In the genomic region with DNA sequence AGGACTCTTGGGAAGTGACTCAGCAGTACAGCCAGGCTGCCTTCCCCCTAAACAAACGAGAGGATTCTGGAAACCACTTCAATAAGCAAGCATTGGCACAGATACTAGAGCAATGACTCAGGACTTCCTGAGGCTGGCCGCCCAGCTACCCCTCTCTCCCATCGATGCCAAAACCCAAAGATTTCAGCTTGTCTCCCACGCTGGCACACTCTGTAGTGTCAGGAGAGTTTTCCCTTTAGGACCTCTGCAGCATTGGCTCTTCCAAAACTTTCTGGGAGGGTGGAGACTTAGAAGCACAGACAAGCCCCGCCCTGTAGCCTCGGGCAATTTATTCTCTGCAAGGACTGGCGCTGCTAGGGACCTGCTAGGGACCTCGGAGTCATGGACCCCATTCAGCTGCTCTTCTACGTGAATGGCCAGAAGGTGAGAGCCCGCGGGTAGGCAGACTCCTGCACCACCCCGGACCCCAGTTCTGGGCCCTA, we compare ENCODE assay signal across 8 mouse cellular contexts. TPM values are rescaled to one million over a fixed set of nuclear protein-coding genes. Genes with fewer than 3 reads are reported as not detected.
DNase-seq lines count a peak whose midpoint lies in the region; ATAC-seq lines count a peak whose summit lies in the region.

Gene Aox1, plus strand, starts transcription at position 296 of the 482 bp plus-strand sequence.

- H3K9ac ChIP-seq in embryonic facial prominence, embryonic 11.5 days (replicated peaks; ENCODE audit: low read length), result no peak within 1 kb of the TSS
- H3K9ac ChIP-seq in limb, embryonic 12.5 days (replicated peaks), result 0 out of 2 replicates have a peak within 1 kb of the TSS, but pooled peaks have one; percentile 34
- H3K9ac ChIP-seq in midbrain, embryonic 12.5 days (replicated peaks), result no peak within 1 kb of the TSS

- no peak within 1 kb of the TSS for H3K27ac ChIP-seq in embryonic facial prominence, embryonic 11.5 days (replicated peaks; ENCODE audit: low read depth, low read length)
- H3K27ac ChIP-seq in limb, embryonic 12.5 days, result no peak within 1 kb of the TSS
- H3K27ac ChIP-seq in midbrain, embryonic 12.5 days (replicated peaks), result no peak within 1 kb of the TSS; the same call in 1 of the 2 replicates

- no peaks in the 10 kb centered on the region for H3K9me3 ChIP-seq in embryonic facial prominence, embryonic 11.5 days (replicated peaks; ENCODE audit: control insufficient read depth, low read length)
- no peaks in the 10 kb centered on the region for H3K9me3 ChIP-seq in limb, embryonic 12.5 days
- H3K9me3 ChIP-seq in midbrain, embryonic 12.5 days, result no peaks in the 10 kb centered on the region

- ATAC-seq in embryonic facial prominence, embryonic 11.5 days (replicated peaks; ENCODE audit: insufficient number of reproducible peaks, low FRiP score, low TSS enrichment, low read depth), result no peak; the same call in 1 of the 2 replicates
- ATAC-seq in limb, embryonic 12.5 days (ENCODE audit: insufficient number of reproducible peaks, insufficient read depth, low FRiP score, low TSS enrichment, low read depth), result peak; percentile 69
- ATAC-seq in midbrain, embryonic 12.5 days (ENCODE audit: low FRiP score, low read depth), result no peak

- H3K4me2 ChIP-seq in embryonic facial prominence, embryonic 11.5 days (ENCODE audit: low read depth, low read length), result peak within 1 kb of the TSS; percentile 38
- peak within 1 kb of the TSS; percentile 58 for H3K4me2 ChIP-seq in limb, embryonic 12.5 days
- H3K4me2 ChIP-seq in midbrain, embryonic 12.5 days (replicated peaks), result peak within 1 kb of the TSS; percentile 4; the same call in 1 of the 2 replicates

- WGBS in embryonic facial prominence, embryonic 11.5 days, result 15% methylated on average over 12 of the region's 12 CpGs
- 12% methylated on average over 12 of the region's 12 CpGs for WGBS in limb, embryonic 12.5 days
- 21% methylated on average over 12 of the region's 12 CpGs for WGBS in midbrain, embryonic 12.5 days

- no peaks in the 10 kb centered on the region for H3K36me3 ChIP-seq in embryonic facial prominence, embryonic 11.5 days (replicated peaks; ENCODE audit: control insufficient read depth, insufficient read depth, low read depth, low read length)
- peaks cover under 1% of the 10 kb centered on the region for H3K36me3 ChIP-seq in limb, embryonic 12.5 days
- H3K36me3 ChIP-seq in midbrain, embryonic 12.5 days, result 0 out of 2 replicates have a peak, but pooled peaks cover 5% of the 10 kb centered on the region

- H3K27me3 ChIP-seq in embryonic facial prominence, embryonic 11.5 days (ENCODE audit: control insufficient read depth, insufficient read depth, low read length), result no peaks in the 10 kb centered on the region
- H3K27me3 ChIP-seq in limb, embryonic 12.5 days, result no peaks in the 10 kb centered on the region
- H3K27me3 ChIP-seq in midbrain, embryonic 12.5 days, result no peaks in the 10 kb centered on the region

- no peaks in the 10 kb centered on the region for H3K4me1 ChIP-seq in embryonic facial prominence, embryonic 11.5 days (ENCODE audit: control insufficient read depth, insufficient read depth, low read length)
- H3K4me1 ChIP-seq in limb, embryonic 12.5 days (replicated peaks), result peaks cover 16% of the 10 kb centered on the region
- H3K4me1 ChIP-seq in midbrain, embryonic 12.5 days, result peaks cover 11% of the 10 kb centered on the region

- peak; percentile 34 for DNase-seq in CD4-positive helper T cell, adult 2 months (ENCODE audit: low read depth, low spot score)
- peak; percentile 83 for DNase-seq in adrenal gland, postnatal 14 days
- peak; percentile 59 for DNase-seq in embryonic facial prominence, embryonic 11.5 days (ENCODE audit: low spot score)
- DNase-seq in heart, adult 11 months, result peak; percentile 99
- DNase-seq in kidney, adult 11 months, result peak; percentile 19
- DNase-seq in testis, postnatal 14 days (ENCODE audit: low spot score), result peak; percentile 63

- peak within 1 kb of the TSS; percentile 17 for H3K4me3 ChIP-seq in embryonic facial prominence, embryonic 11.5 days (ENCODE audit: low read depth, low read length)
- H3K4me3 ChIP-seq in limb, embryonic 12.5 days (replicated peaks), result peak within 1 kb of the TSS; percentile 29
- no peak within 1 kb of the TSS for H3K4me3 ChIP-seq in midbrain, embryonic 12.5 days

RNA-seq across cellular contexts. Expression of gene Aox1, which starts in this region (rescaled TPM):
- 22.2 and 25.5 TPM in 2 replicates for total RNA-seq in adrenal gland, postnatal 14 days (2021)
- polyA plus RNA-seq in embryonic facial prominence, embryonic 11.5 days (2014; fragmentation: Nextera tagmentation; extraction: Ambion mirVana), result not detected in 2 replicates
- polyA plus RNA-seq in limb, embryonic 12.5 days (2016; fragmentation: Nextera tagmentation; extraction: Ambion mirVana), result 0.10 and 0.17 TPM in 2 replicates
- polyA plus RNA-seq in midbrain, embryonic 12.5 days (2016; fragmentation: Nextera tagmentation; extraction: Ambion mirVana), result 0.17 and 0.20 TPM in 2 replicates

Comparison
In these comparisons a context has a peak if more than half of its experiments do, and no peak if none do; other contexts are left out.
1. Peak in DNase-seq, H3K4me3 ChIP-seq and H3K4me2 ChIP-seq in embryonic facial prominence, embryonic 11.5 days; RNA of the gene not detected or under 1 TPM.
2. Peak in ATAC-seq, H3K4me3 ChIP-seq, H3K9ac ChIP-seq and H3K4me2 ChIP-seq in limb, embryonic 12.5 days; RNA of the gene not detected or under 1 TPM.
3. DNase-seq: peak in every context shown above with its lines; median percentile 99 in heart, adult 11 months; 83 in adrenal gland, postnatal 14 days; 63 in testis, postnatal 14 days; 59 in embryonic facial prominence, embryonic 11.5 days; 34 in CD4-positive helper T cell, adult 2 months; 19 in kidney, adult 11 months.
4. H3K4me2 ChIP-seq: peak in every context shown above with its lines; median percentile 58 in limb, embryonic 12.5 days; 38 in embryonic facial prominence, embryonic 11.5 days; 4 in midbrain, embryonic 12.5 days.